Mouse (Mus musculus): ENCODE results near the gene Supt6. TPM values are rescaled to one million over a fixed set of nuclear protein-coding genes. Genes with fewer than 3 reads are reported as not detected.
"Not testable (repeated sequence)": the region's sequence is repeated elsewhere in the genome, so short reads cannot be mapped to it uniquely, and the experiment has no call there.

Supt6 gene
- polyA plus RNA-seq (2015; fragmentation: Nextera tagmentation; extraction: Ambion mirVana): 22.9 and 25.1 TPM in 2 replicates

- peak within 1 kb of the TSS; percentile 75 for H3K4me2 ChIP-seq
- H3K9me3 ChIP-seq (replicated peaks): no peaks in the 10 kb centered on the region
- peak within 1 kb of the TSS; percentile 99 for H3K27ac ChIP-seq (replicated peaks)
- peaks cover under 1% of the 10 kb centered on the region; the same call in 1 of the 2 replicates for H3K36me3 ChIP-seq
- peak within 1 kb of the TSS; percentile 94 for H3K9ac ChIP-seq (replicated peaks)
- peaks cover 58% of the 10 kb centered on the region for H3K4me1 ChIP-seq
- peak; percentile 96 for ATAC-seq (ENCODE audit: low FRiP score)
- no peaks in the 10 kb centered on the region for H3K27me3 ChIP-seq (replicated peaks)
- under 1% methylated on average over 50 of the region's 50 CpGs for WGBS
- H3K4me3 ChIP-seq (replicated peaks): peak within 1 kb of the TSS; percentile 92
These were observed at the start of gene Supt6, which contains the start of gene Sdf2 for GRCm38 (mm10) chr11:78245627-78246317. Gene Supt6, minus strand, starts transcription at chr11:78245987. Gene Sdf2, plus strand, starts transcription at chr11:78245746.

- Histone ChIP-seq H3K27ac (replicated peaks) (no peak overlapping the region), H3K9ac (replicated peaks) (no peak overlapping the region), H3K36me3 (peaks cover 37% of the 10 kb centered on the region), H3K27me3 (replicated peaks) (no peaks in the 10 kb centered on the region), H3K9me3 (replicated peaks) (no peaks in the 10 kb centered on the region), H3K4me3 (replicated peaks) (no peak overlapping the region), H3K4me1 (no peaks in the 10 kb centered on the region), H3K4me2 (no peak overlapping the region)
- 96% methylated on average over 6 of the region's 6 CpGs for WGBS
- ATAC-seq (ENCODE audit: low FRiP score): no peak
These were observed 48.8 kb upstream of the Supt6 start for GRCm38 (mm10) chr11:78294585-78294984.

- Histone ChIP-seq H3K9ac (replicated peaks) (no peak within 1 kb of the TSS), H3K9me3 (replicated peaks) (no peaks in the 10 kb centered on the region), H3K4me2 (no peak within 1 kb of the TSS), H3K27me3 (replicated peaks) (no peaks in the 10 kb centered on the region), H3K4me1 (no peaks in the 10 kb centered on the region), H3K36me3 (peaks cover 71% of the 10 kb centered on the region), H3K27ac (replicated peaks) (no peak within 1 kb of the TSS), H3K4me3 (replicated peaks) (no peak within 1 kb of the TSS)
- WGBS: 96% methylated on average over 4 of the region's 4 CpGs
- ATAC-seq (ENCODE audit: low FRiP score): no peak
These were observed 44.9 kb upstream of the Supt6 start, which contains the start of gene BC030499 for GRCm38 (mm10) chr11:78290654-78291053. Gene BC030499, plus strand, starts transcription at chr11:78290841.

- no peak for ATAC-seq (ENCODE audit: low FRiP score)
These were observed 43.5 kb upstream of the Supt6 start for GRCm38 (mm10) chr11:78289146-78289763.

GRCm38 (mm10) chr11:78279586-78279985, 33.8 kb upstream of the Supt6 start:
- Histone ChIP-seq H3K9ac (replicated peaks) (no peak overlapping the region), H3K9me3 (replicated peaks) (no peaks in the 10 kb centered on the region), H3K27ac (replicated peaks) (no peak overlapping the region; the same call in 1 of the 2 replicates), H3K4me2 (no peak overlapping the region), H3K36me3 (peaks cover 94% of the 10 kb centered on the region), H3K4me3 (replicated peaks) (no peak overlapping the region), H3K27me3 (replicated peaks) (no peaks in the 10 kb centered on the region), H3K4me1 (no peaks in the 10 kb centered on the region)
- no peak for ATAC-seq (ENCODE audit: low FRiP score)
- 81% methylated on average over 4 of the region's 4 CpGs for WGBS

More at GRCm38 (mm10) chr11:78289146-78289763, 43.5 kb upstream of the Supt6 start:
- Histone ChIP-seq H3K4me2 (no peak overlapping the region), H3K4me1 (no peaks in the 10 kb centered on the region), H3K9ac (replicated peaks) (no peak overlapping the region), H3K27me3 (replicated peaks) (no peaks in the 10 kb centered on the region), H3K27ac (replicated peaks) (no peak overlapping the region), H3K9me3 (replicated peaks) (no peaks in the 10 kb centered on the region), H3K4me3 (replicated peaks) (no peak overlapping the region), H3K36me3 (peaks cover 82% of the 10 kb centered on the region)
- WGBS: 90% methylated on average over 7 of the region's 7 CpGs

GRCm38 (mm10) chr11:78278853-78279252, 33.1 kb upstream of the Supt6 start:
- WGBS: 93% methylated on average over 7 of the region's 7 CpGs
- H3K27ac ChIP-seq (replicated peaks): no peak overlapping the region
- ATAC-seq (ENCODE audit: low FRiP score): no peak
- H3K4me3 ChIP-seq (replicated peaks): no peak overlapping the region
- H3K9me3 ChIP-seq (replicated peaks): no peaks in the 10 kb centered on the region
- no peaks in the 10 kb centered on the region for H3K27me3 ChIP-seq (replicated peaks)
- H3K36me3 ChIP-seq: peaks cover 94% of the 10 kb centered on the region
- no peaks in the 10 kb centered on the region for H3K4me1 ChIP-seq
- no peak overlapping the region for H3K9ac ChIP-seq (replicated peaks)
- no peak overlapping the region for H3K4me2 ChIP-seq

- H3K4me2 ChIP-seq; H3K9ac ChIP-seq (replicated peaks); H3K27me3 ChIP-seq (replicated peaks); ATAC-seq (ENCODE audit: low FRiP score); H3K9me3 ChIP-seq (replicated peaks); H3K4me3 ChIP-seq (replicated peaks); H3K4me1 ChIP-seq; H3K27ac ChIP-seq (replicated peaks): not testable (repeated sequence)
- 93% methylated on average over 4 of the region's 4 CpGs for WGBS
- H3K36me3 ChIP-seq: peaks cover 97% of the 10 kb centered on the region
These were observed 30.4 kb upstream of the Supt6 start for GRCm38 (mm10) chr11:78276169-78276568.

GRCm38 (mm10) chr11:78275596-78275995, 29.8 kb upstream of the Supt6 start:
- no peak overlapping the region for H3K27ac ChIP-seq (replicated peaks)
- H3K4me1 ChIP-seq: peaks cover 6% of the 10 kb centered on the region; the same call in 1 of the 2 replicates
- H3K4me2 ChIP-seq: no peak overlapping the region
- no peak overlapping the region for H3K9ac ChIP-seq (replicated peaks)
- ATAC-seq (ENCODE audit: low FRiP score): no peak
- H3K36me3 ChIP-seq: peaks cover 95% of the 10 kb centered on the region
- H3K27me3 ChIP-seq (replicated peaks): no peaks in the 10 kb centered on the region
- H3K9me3 ChIP-seq (replicated peaks): no peaks in the 10 kb centered on the region
- H3K4me3 ChIP-seq (replicated peaks): no peak overlapping the region
- 97% methylated on average over 1 of the region's 1 CpGs for WGBS

GRCm38 (mm10) chr11:78271986-78272385, 26.2 kb upstream of the Supt6 start:
- no peak for ATAC-seq (ENCODE audit: low FRiP score)
- no peaks in the 10 kb centered on the region for H3K27me3 ChIP-seq (replicated peaks)
- H3K27ac ChIP-seq (replicated peaks): no peak overlapping the region
- no peak overlapping the region for H3K9ac ChIP-seq (replicated peaks)
- 79% methylated on average over 13 of the region's 13 CpGs for WGBS
- no peak overlapping the region for H3K4me2 ChIP-seq
- peaks cover 6% of the 10 kb centered on the region; the same call in 1 of the 2 replicates for H3K4me1 ChIP-seq
- no peaks in the 10 kb centered on the region for H3K9me3 ChIP-seq (replicated peaks)
- H3K4me3 ChIP-seq (replicated peaks): no peak overlapping the region
- peaks cover 91% of the 10 kb centered on the region for H3K36me3 ChIP-seq

GRCm38 (mm10) chr11:78265571-78265970, 19.8 kb upstream of the Supt6 start:
- Histone ChIP-seq H3K27me3 (replicated peaks) (no peaks in the 10 kb centered on the region), H3K9me3 (replicated peaks) (no peaks in the 10 kb centered on the region), H3K4me1 (peaks cover 17% of the 10 kb centered on the region), H3K36me3 (peaks cover 62% of the 10 kb centered on the region), H3K4me3 (replicated peaks) (no peak overlapping the region), H3K27ac (replicated peaks) (no peak overlapping the region), H3K4me2 (no peak overlapping the region), H3K9ac (replicated peaks) (no peak overlapping the region)
- no peak for ATAC-seq (ENCODE audit: low FRiP score)
- 92% methylated on average over 6 of the region's 6 CpGs for WGBS

- H3K36me3 ChIP-seq: peaks cover 35% of the 10 kb centered on the region
- no peaks in the 10 kb centered on the region for H3K9me3 ChIP-seq (replicated peaks)
- WGBS: 3% methylated on average over 8 of the region's 8 CpGs
- H3K27ac ChIP-seq (replicated peaks): peak overlapping the region; percentile 90; the same call in 1 of the 2 replicates
- H3K4me1 ChIP-seq: peaks cover 17% of the 10 kb centered on the region
- no peak for ATAC-seq (ENCODE audit: low FRiP score)
- peak overlapping the region; percentile 83; the same call in 1 of the 2 replicates for H3K9ac ChIP-seq (replicated peaks)
- H3K4me2 ChIP-seq: peak overlapping the region; percentile 72
- peak overlapping the region; percentile 93 for H3K4me3 ChIP-seq (replicated peaks)
- H3K27me3 ChIP-seq (replicated peaks): peaks cover 7% of the 10 kb centered on the region; the same call in 1 of the 2 replicates
These were observed 16.8 kb upstream of the Supt6 start for GRCm38 (mm10) chr11:78262550-78262949.
